Mouse (Mus musculus) heart, adult 9 months (tissue): Measurements from ENCODE around the gene Rab1b.
A peak's percentile ranks its signal among the peaks of the same experiment; 100 is the strongest.

ENCODE experiments used
- DNase-seq, 2 experiments: peaks; one replicate each; pipeline ENCODE4 v3.0.0; 2022; ENCODE audit warnings: low spot score in 2 of 2

Rab1b gene

DNA sequence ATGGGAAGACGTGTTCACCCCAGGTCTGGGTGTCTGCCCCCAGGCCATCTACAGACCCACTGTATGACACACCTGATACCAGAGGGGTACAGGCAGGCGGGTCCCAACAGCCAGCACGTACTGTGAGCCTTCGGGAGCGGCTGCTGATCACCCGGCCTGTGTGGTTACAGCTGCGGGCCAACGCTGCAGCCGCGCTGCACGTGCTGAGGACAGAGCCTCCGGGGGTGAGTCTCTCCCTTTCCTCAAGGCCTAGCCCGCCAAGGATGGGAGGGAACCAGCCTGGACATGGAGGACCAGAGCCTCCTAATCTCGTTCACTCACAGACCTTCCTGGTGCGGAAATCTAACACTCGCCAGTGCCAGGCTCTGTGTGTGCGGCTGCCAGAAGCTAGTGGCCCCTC, 55.8 kb downstream of the Rab1b start:
- no peak for DNase-seq

GRCm38 (mm10) chr19:5050047-5050905, 56.6 kb downstream of the Rab1b start, which contains the start of gene Rin1:
Gene Rin1, plus strand, starts transcription at chr19:5050481.
- peak; percentile 71 for DNase-seq

DNA sequence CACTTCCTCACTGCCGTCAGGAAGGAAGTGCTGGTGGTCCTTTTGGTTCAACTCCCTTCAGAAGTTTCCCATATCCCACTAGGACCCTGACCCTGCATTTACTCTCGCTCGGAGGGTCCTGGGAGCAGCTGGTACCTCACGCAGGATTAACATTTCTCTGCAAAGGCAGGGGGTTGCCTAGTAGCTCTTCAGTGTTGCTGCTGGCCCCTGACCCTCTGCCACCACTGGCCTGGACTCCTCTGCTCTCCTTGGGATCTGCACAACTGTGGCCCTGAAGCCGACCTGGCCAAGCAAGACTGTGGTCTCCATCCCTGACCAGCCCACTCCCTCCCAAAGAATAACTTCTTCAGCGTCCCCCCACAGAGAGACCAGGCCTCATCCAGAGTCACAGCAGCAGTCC, 57.5 kb downstream of the Rab1b start:
- no peak for DNase-seq
